Mouse (Mus musculus): Measurements from ENCODE around the gene Dlst.

The Dlst gene

GRCm38 (mm10) chr12:85115678-85116077 lies 5.0 kb downstream of the Dlst start:
- no peak for DNase-seq

- no peak for DNase-seq
These were observed 11.3 kb downstream of the Dlst start for GRCm38 (mm10) chr12:85121806-85122459.

- DNase-seq, result no peak
These were observed 12.5 kb downstream of the Dlst start for GRCm38 (mm10) chr12:85123108-85123530.

- no peak for DNase-seq
These were observed 13.0 kb downstream of the Dlst start for GRCm38 (mm10) chr12:85123645-85124044.

GRCm38 (mm10) chr12:85124751-85125150 lies 14.1 kb downstream of the Dlst start:
- DNase-seq, result no peak

- DNase-seq, result no peak
These were observed 16.5 kb downstream of the Dlst start for GRCm38 (mm10) chr12:85126986-85127603.

- DNase-seq, result no peak
These were observed 18.9 kb downstream of the Dlst start for GRCm38 (mm10) chr12:85129426-85129978.

- no peak for DNase-seq
These were observed 20.7 kb downstream of the Dlst start for GRCm38 (mm10) chr12:85131361-85131760.

GRCm38 (mm10) chr12:85134043-85134794 lies 23.6 kb downstream of the Dlst start:
- DNase-seq, result no peak

GRCm38 (mm10) chr12:85135513-85136470 lies 25.2 kb downstream of the Dlst start:
- peak; percentile 34 for DNase-seq

- DNase-seq, result no peak
These were observed 26.0 kb downstream of the Dlst start for GRCm38 (mm10) chr12:85136627-85137026.

GRCm38 (mm10) chr12:85140036-85140701 lies 29.5 kb downstream of the Dlst start:
- no peak for DNase-seq

GRCm38 (mm10) chr12:85141096-85141495 lies 30.5 kb downstream of the Dlst start:
- DNase-seq, result no peak

- DNase-seq, result peak; percentile 86
These were observed 32.2 kb downstream of the Dlst start for GRCm38 (mm10) chr12:85142803-85143202.

- peak; percentile 49 for DNase-seq
These were observed 33.6 kb downstream of the Dlst start for GRCm38 (mm10) chr12:85144276-85144675.

GRCm38 (mm10) chr12:85144821-85145220 lies 34.2 kb downstream of the Dlst start:
- no peak for DNase-seq

GRCm38 (mm10) chr12:85145630-85146029 lies 35.0 kb downstream of the Dlst start:
- no peak for DNase-seq

- DNase-seq, result no peak
These were observed 35.7 kb downstream of the Dlst start for GRCm38 (mm10) chr12:85146355-85146754.

GRCm38 (mm10) chr12:85146881-85147280 lies 36.2 kb downstream of the Dlst start:
- DNase-seq, result no peak

- no peak for DNase-seq
These were observed 39.8 kb downstream of the Dlst start for GRCm38 (mm10) chr12:85150321-85151001.

All from cerebellum, adult 9-10 months (tissue).